Mouse (Mus musculus) heart, adult 8-10 months (tissue): ENCODE data around the gene Pla2g10. TPM values are rescaled to one million over a fixed set of nuclear protein-coding genes. Genes with fewer than 3 reads are reported as not detected.

Source experiments
- total RNA-seq, 4 experiments: library from RNA; stranded (reverse); gene quantifications; 2 replicates each; pipeline ENCODE4 v1.2.4; 2022

Pla2g10 gene
- total RNA-seq, 4 experiments from 2014 or later, result 0.60 TPM; not detected in 3

Other genes with a start within 250 kb of the Pla2g10 start
- gene Parn, start 62.8 kb downstream of the Pla2g10 start, total RNA-seq, result 10 to 100 TPM in 2 of 4 experiments, 1 to 10 TPM in 2; 7.8 to 12.7 (median 9.3) TPM
- gene Bfar, start 59.1 kb downstream of the Pla2g10 start, total RNA-seq, result 10 to 100 TPM; 41.4 to 53.6 (median 51.1) TPM
- 1 to 10 TPM; 2.2 to 3.0 (median 2.6) TPM for gene 3110001I22Rik, start 59.1 kb downstream of the Pla2g10 start, total RNA-seq
- gene Rrn3, start 49.7 kb upstream of the Pla2g10 start, total RNA-seq, result 10 to 100 TPM; 36.6 to 41.9 (median 39.0) TPM
- 10 to 100 TPM; 42.5 to 50.4 (median 43.5) TPM for gene Ntan1, start 87.9 kb upstream of the Pla2g10 start, total RNA-seq
- 10 to 100 TPM; 76.3 to 89.5 (median 80.4) TPM for gene Pdxdc1, start 172.1 kb upstream of the Pla2g10 start, total RNA-seq
- 1 to 10 TPM; 1.6 to 3.6 (median 3.3) TPM for gene Mpv17l, start 172.2 kb upstream of the Pla2g10 start, total RNA-seq